Mouse (Mus musculus) gastrocnemius, postnatal 4 days (tissue): ENCODE results near the gene Rprml. TPM values are rescaled to one million over a fixed set of nuclear protein-coding genes. Genes with fewer than 3 reads are reported as not detected.

ENCODE experiments used
- total RNA-seq, 2 experiments: library from RNA; stranded (reverse); gene quantifications; 2 replicates each; pipeline ENCODE4 v1.2.3; 2021

The Rprml gene
- total RNA-seq, 2 experiments from 2014 or later = 0.27 TPM; not detected in 1

Other genes with a start within 250 kb of the Rprml start
- 10 to 100 TPM; 12.0 to 12.8 TPM for gene Plekhm1, start 236.9 kb upstream of the Rprml start, total RNA-seq
- gene Lrrc37a, start 145.0 kb upstream of the Rprml start, total RNA-seq = not detected
- gene Gm884, start 28.4 kb upstream of the Rprml start, total RNA-seq = not detected
- not detected for gene Lyzl6, start 10.7 kb upstream of the Rprml start, total RNA-seq
- gene Gosr2, start 48.3 kb downstream of the Rprml start, total RNA-seq = 10 to 100 TPM; 67.1 to 68.6 TPM
- not detected for gene Wnt9b, start 100.3 kb downstream of the Rprml start, total RNA-seq
- under 1 TPM; 0.21 to 0.27 TPM for gene Wnt3, start 124.6 kb downstream of the Rprml start, total RNA-seq